Mouse (Mus musculus): ENCODE measurements around the gene Mpzl3. TPM values are rescaled to one million over a fixed set of nuclear protein-coding genes. Genes with fewer than 3 reads are reported as not detected.

Mpzl3 gene
- 2.8 and 4.4 TPM in 2 replicates for polyA plus RNA-seq (2012; ENCODE audit: insufficient read depth, insufficient read length, missing spikeins)

- peak within 1 kb of the TSS; percentile 73 for H3K27ac ChIP-seq (replicated peaks; ENCODE audit: low read depth, low read length)
- peak within 1 kb of the TSS; percentile 73 for H3K4me3 ChIP-seq (ENCODE audit: insufficient read depth, low read depth, low read length)
- no peaks in the 10 kb centered on the region for H3K4me1 ChIP-seq (ENCODE audit: control insufficient read depth, insufficient read depth, insufficient read length, low read length)
Measured at GRCm38 (mm10) chr9:45055082-45055713, at the start of gene Mpzl3. Gene Mpzl3 (plus strand): TSS chr9:45055186.

- no peak overlapping the region for H3K4me3 ChIP-seq (ENCODE audit: insufficient read depth, low read depth, low read length)
- H3K27ac ChIP-seq (replicated peaks; ENCODE audit: low read depth, low read length): no peak overlapping the region
- H3K4me1 ChIP-seq (ENCODE audit: control insufficient read depth, insufficient read depth, insufficient read length, low read length): no peaks in the 10 kb centered on the region
Measured at GRCm38 (mm10) chr9:45007404-45007803, 47.6 kb upstream of the Mpzl3 start.

GRCm38 (mm10) chr9:45008342-45008741 is 46.6 kb upstream of the Mpzl3 start:
- Histone ChIP-seq H3K27ac (replicated peaks; ENCODE audit: low read depth, low read length) (no peak overlapping the region), H3K4me1 (ENCODE audit: control insufficient read depth, insufficient read depth, insufficient read length, low read length) (no peaks in the 10 kb centered on the region), H3K4me3 (ENCODE audit: insufficient read depth, low read depth, low read length) (no peak overlapping the region)

GRCm38 (mm10) chr9:45009180-45010078 is 45.6 kb upstream of the Mpzl3 start, which contains the start of gene Cd3e:
Gene Cd3e (minus strand): TSS chr9:45009627.
- H3K27ac ChIP-seq (replicated peaks; ENCODE audit: low read depth, low read length): no peak within 1 kb of the TSS
- H3K4me1 ChIP-seq (ENCODE audit: control insufficient read depth, insufficient read depth, insufficient read length, low read length): no peaks in the 10 kb centered on the region
- H3K4me3 ChIP-seq (ENCODE audit: insufficient read depth, low read depth, low read length): no peak within 1 kb of the TSS

- Histone ChIP-seq H3K27ac (replicated peaks; ENCODE audit: low read depth, low read length) (no peak overlapping the region), H3K4me3 (ENCODE audit: insufficient read depth, low read depth, low read length) (no peak overlapping the region), H3K4me1 (ENCODE audit: control insufficient read depth, insufficient read depth, insufficient read length, low read length) (no peaks in the 10 kb centered on the region)
Measured at GRCm38 (mm10) chr9:45010461-45010860, 44.5 kb upstream of the Mpzl3 start.

- no peak overlapping the region for H3K4me3 ChIP-seq (ENCODE audit: insufficient read depth, low read depth, low read length)
Measured at GRCm38 (mm10) chr9:45011291-45011690, 43.7 kb upstream of the Mpzl3 start.

GRCm38 (mm10) chr9:45014879-45015278 is 40.1 kb upstream of the Mpzl3 start:
- Histone ChIP-seq H3K27ac (replicated peaks; ENCODE audit: low read depth, low read length) (no peak overlapping the region), H3K4me1 (ENCODE audit: control insufficient read depth, insufficient read depth, insufficient read length, low read length) (no peaks in the 10 kb centered on the region), H3K4me3 (ENCODE audit: insufficient read depth, low read depth, low read length) (no peak overlapping the region)

More at GRCm38 (mm10) chr9:45011291-45011690, 43.7 kb upstream of the Mpzl3 start:
- Histone ChIP-seq H3K27ac (replicated peaks; ENCODE audit: low read depth, low read length) (no peak overlapping the region), H3K4me1 (ENCODE audit: control insufficient read depth, insufficient read depth, insufficient read length, low read length) (no peaks in the 10 kb centered on the region)

- H3K27ac ChIP-seq (replicated peaks; ENCODE audit: low read depth, low read length): no peak overlapping the region
- no peaks in the 10 kb centered on the region for H3K4me1 ChIP-seq (ENCODE audit: control insufficient read depth, insufficient read depth, insufficient read length, low read length)
- H3K4me3 ChIP-seq (ENCODE audit: insufficient read depth, low read depth, low read length): no peak overlapping the region
Measured at GRCm38 (mm10) chr9:45015841-45016240, 39.1 kb upstream of the Mpzl3 start.

GRCm38 (mm10) chr9:45018031-45018430 is 37.0 kb upstream of the Mpzl3 start:
- Histone ChIP-seq H3K27ac (replicated peaks; ENCODE audit: low read depth, low read length) (no peak overlapping the region), H3K4me1 (ENCODE audit: control insufficient read depth, insufficient read depth, insufficient read length, low read length) (no peaks in the 10 kb centered on the region), H3K4me3 (ENCODE audit: insufficient read depth, low read depth, low read length) (no peak overlapping the region)

- Histone ChIP-seq H3K4me3 (ENCODE audit: insufficient read depth, low read depth, low read length) (no peak overlapping the region), H3K4me1 (ENCODE audit: control insufficient read depth, insufficient read depth, insufficient read length, low read length) (no peaks in the 10 kb centered on the region), H3K27ac (replicated peaks; ENCODE audit: low read depth, low read length) (no peak overlapping the region)
Measured at GRCm38 (mm10) chr9:45022800-45023199, 32.2 kb upstream of the Mpzl3 start.

- H3K4me3 ChIP-seq (ENCODE audit: insufficient read depth, low read depth, low read length): no peak overlapping the region
- no peaks in the 10 kb centered on the region for H3K4me1 ChIP-seq (ENCODE audit: control insufficient read depth, insufficient read depth, insufficient read length, low read length)
- no peak overlapping the region for H3K27ac ChIP-seq (replicated peaks; ENCODE audit: low read depth, low read length)
Measured at GRCm38 (mm10) chr9:45023638-45024037, 31.3 kb upstream of the Mpzl3 start.

GRCm38 (mm10) chr9:45024187-45024586 is 30.8 kb upstream of the Mpzl3 start:
- Histone ChIP-seq H3K27ac (replicated peaks; ENCODE audit: low read depth, low read length) (no peak overlapping the region), H3K4me3 (ENCODE audit: insufficient read depth, low read depth, low read length) (no peak overlapping the region), H3K4me1 (ENCODE audit: control insufficient read depth, insufficient read depth, insufficient read length, low read length) (no peaks in the 10 kb centered on the region)

GRCm38 (mm10) chr9:45027376-45027775 is 27.6 kb upstream of the Mpzl3 start:
- no peaks in the 10 kb centered on the region for H3K4me1 ChIP-seq (ENCODE audit: control insufficient read depth, insufficient read depth, insufficient read length, low read length)
- no peak overlapping the region for H3K27ac ChIP-seq (replicated peaks; ENCODE audit: low read depth, low read length)
- no peak overlapping the region for H3K4me3 ChIP-seq (ENCODE audit: insufficient read depth, low read depth, low read length)

- H3K27ac ChIP-seq (replicated peaks; ENCODE audit: low read depth, low read length): no peak overlapping the region
- no peaks in the 10 kb centered on the region for H3K4me1 ChIP-seq (ENCODE audit: control insufficient read depth, insufficient read depth, insufficient read length, low read length)
- H3K4me3 ChIP-seq (ENCODE audit: insufficient read depth, low read depth, low read length): no peak overlapping the region
Measured at GRCm38 (mm10) chr9:45030341-45030740, 24.6 kb upstream of the Mpzl3 start.

GRCm38 (mm10) chr9:45032261-45032660 is 22.7 kb upstream of the Mpzl3 start:
- Histone ChIP-seq H3K27ac (replicated peaks; ENCODE audit: low read depth, low read length) (no peak overlapping the region), H3K4me3 (ENCODE audit: insufficient read depth, low read depth, low read length) (no peak overlapping the region), H3K4me1 (ENCODE audit: control insufficient read depth, insufficient read depth, insufficient read length, low read length) (no peaks in the 10 kb centered on the region)

Measured in brown adipose tissue, adult 24 weeks (tissue).